ENCODE assay signal across 33 mouse cellular contexts in the genomic region with DNA sequence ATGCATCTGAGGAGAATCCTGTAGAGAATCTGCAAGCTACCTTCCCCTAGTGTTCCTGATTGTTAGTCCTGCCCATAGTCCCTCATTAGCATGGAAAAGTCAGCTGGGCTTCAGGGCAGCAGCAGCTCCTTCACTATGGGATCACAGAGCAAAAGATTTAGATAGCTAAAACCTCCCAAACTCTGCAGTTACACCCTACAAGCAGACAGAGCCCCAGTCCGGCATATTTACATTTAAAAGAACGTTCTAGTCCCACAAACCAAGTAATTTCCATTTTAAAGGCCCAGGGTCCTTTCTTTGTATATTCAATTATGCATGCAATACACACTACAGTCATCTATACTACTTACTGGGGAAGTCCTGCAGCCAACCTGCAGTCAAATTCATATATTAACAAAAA. TPM values are rescaled to one million over a fixed set of nuclear protein-coding genes. Genes with fewer than 3 reads are reported as not detected.
"Had no signal": no experiment of that assay in that cellular context is flagged by ENCODE, and none has a peak within 500 bp of the region (broad histone marks: within the 10 kb centered on the region; RNA-seq: fewer than 3 reads in every experiment).

No protein-coding gene starts in this region.

RNA-seq across cellular contexts. Expression of a gene that starts 36.4 kb away (rescaled TPM):
- total RNA-seq: liver, adult 2 months; megakaryocyte progenitor cell, adult 5-6 weeks; megakaryocyte-erythroid progenitor cell, adult 5-6 weeks; midbrain, postnatal 0 days; monocyte, adult 5-6 weeks had no signal
- polyA plus RNA-seq: limb, embryonic 10.5 days; limb, embryonic 11.5 days; limb, embryonic 12.5 days; limb, embryonic 13.5 days; limb, embryonic 14.5 days; limb, embryonic 15.5 days; liver, adult 2 months; liver, embryonic 11.5 days; liver, embryonic 12.5 days; liver, embryonic 13.5 days; liver, embryonic 14.5 days; liver, embryonic 15.5 days; liver, embryonic 16.5 days; liver, postnatal 0 days; lung, adult 2 months; lung, embryonic 14.5 days; lung, embryonic 15.5 days; lung, embryonic 16.5 days; lung, postnatal 0 days; midbrain, embryonic 10.5 days; midbrain, embryonic 11.5 days; midbrain, embryonic 12.5 days; midbrain, embryonic 13.5 days; midbrain, embryonic 14.5 days; midbrain, embryonic 15.5 days; midbrain, embryonic 16.5 days; midbrain, postnatal 0 days; neural tube, embryonic 11.5 days; neural tube, embryonic 12.5 days; neural tube, embryonic 13.5 days had no signal
